Comparison of ENCODE assay signal across 7 mouse cellular contexts in genomic region chr9:40268748-40269102, GRCm38 (mm10). TPM values are rescaled to one million over a fixed set of nuclear protein-coding genes. Genes with fewer than 3 reads are reported as not detected.
DNase-seq lines count a peak whose midpoint lies in the region; ATAC-seq and TF ChIP-seq lines count a peak whose summit lies in the region.

No protein-coding gene starts in this region.

- H3K27me3 ChIP-seq in lung, embryonic 15.5 days = peaks cover 15% of the 10 kb centered on the region
- H3K27me3 ChIP-seq in forebrain, embryonic 16.5 days (replicated peaks; ENCODE audit: control insufficient read depth, insufficient read depth, low read length) = no peaks in the 10 kb centered on the region
- peaks cover 8% of the 10 kb centered on the region for H3K27me3 ChIP-seq in liver, embryonic 14.5 days (ENCODE audit: control insufficient read depth, insufficient read depth, low read length)
- H3K27me3 ChIP-seq in stomach, embryonic 16.5 days (ENCODE audit: control insufficient read depth, insufficient read depth, low read length) = peaks cover 6% of the 10 kb centered on the region; the same call in 1 of the 2 replicates

- peak overlapping the region; percentile 38 for H3K4me3 ChIP-seq in lung, embryonic 15.5 days
- peak overlapping the region; percentile 59 for H3K4me3 ChIP-seq in forebrain, embryonic 16.5 days (replicated peaks; ENCODE audit: low read length)
- no peak overlapping the region for H3K4me3 ChIP-seq in liver, embryonic 14.5 days (ENCODE audit: insufficient read depth in 1 of 2, low read depth in 2 of 2, low read length in 2 of 2)
- H3K4me3 ChIP-seq in stomach, embryonic 16.5 days (replicated peaks; ENCODE audit: low read length) = peak overlapping the region; percentile 36

- ATAC-seq in lung, embryonic 15.5 days (ENCODE audit: borderline replicate concordance, extremely low read depth, low FRiP score, low TSS enrichment) = peak; percentile 56; the same call in 1 of the 2 replicates
- peak; percentile 69; the same call in 1 of the 2 replicates for ATAC-seq in forebrain, embryonic 16.5 days
- no peak for ATAC-seq in liver, embryonic 14.5 days (ENCODE audit: insufficient read depth)
- peak; percentile 25; the same call in 1 of the 2 replicates for ATAC-seq in stomach, embryonic 16.5 days (ENCODE audit: insufficient read depth, low FRiP score)

- H3K9ac ChIP-seq in lung, embryonic 15.5 days = no peak overlapping the region
- peak overlapping the region; percentile 74 for H3K9ac ChIP-seq in forebrain, embryonic 16.5 days (replicated peaks; ENCODE audit: low read depth, low read length)
- no peak overlapping the region for H3K9ac ChIP-seq in liver, embryonic 14.5 days (replicated peaks)
- H3K9ac ChIP-seq in stomach, embryonic 16.5 days (ENCODE audit: low read length) = 0 out of 2 replicates have a peak overlapping the region, but pooled peaks have one; percentile 16

- peaks cover 20% of the 10 kb centered on the region for H3K4me1 ChIP-seq in lung, embryonic 15.5 days
- H3K4me1 ChIP-seq in forebrain, embryonic 16.5 days (replicated peaks; ENCODE audit: control insufficient read depth, insufficient read depth, low read length) = peaks cover 39% of the 10 kb centered on the region
- peaks cover 0 to 2% of the 10 kb centered on the region in 2 experiments; a peak in 1 of 4 replicates for H3K4me1 ChIP-seq in liver, embryonic 14.5 days (replicated peaks; ENCODE audit: control insufficient read depth in 2 of 2, insufficient read depth in 2 of 2, low read length in 1 of 2)
- peaks cover 12% of the 10 kb centered on the region for H3K4me1 ChIP-seq in stomach, embryonic 16.5 days (ENCODE audit: control insufficient read depth, insufficient read depth, low read length)

- WGBS in lung, embryonic 15.5 days = 7% methylated on average over 4 of the region's 4 CpGs
- 0% methylated on average over 4 of the region's 4 CpGs for WGBS in forebrain, embryonic 16.5 days
- 3% methylated on average over 4 of the region's 4 CpGs for WGBS in liver, embryonic 14.5 days (ENCODE audit: insufficient replicate concordance)
- 0% methylated on average over 4 of the region's 4 CpGs for WGBS in stomach, embryonic 16.5 days

- no peaks in the 10 kb centered on the region for H3K36me3 ChIP-seq in lung, embryonic 15.5 days
- no peaks in the 10 kb centered on the region for H3K36me3 ChIP-seq in forebrain, embryonic 16.5 days (ENCODE audit: control insufficient read depth, insufficient read depth)
- no peaks in the 10 kb centered on the region for H3K36me3 ChIP-seq in liver, embryonic 14.5 days (replicated peaks; ENCODE audit: control insufficient read depth, insufficient read depth, low read depth)
- no peaks in the 10 kb centered on the region for H3K36me3 ChIP-seq in stomach, embryonic 16.5 days (ENCODE audit: control insufficient read depth, insufficient read depth, low read length)

- TF ChIP-seq CTCF in liver, embryonic 14.5 days (IDR thresholded peaks at IDR 0.05; ENCODE audit: low read depth) = no peak

- DNase-seq in lung, postnatal 10 days = no peak
- DNase-seq in liver, embryonic 14.5 days (ENCODE audit: low read depth in 3 of 3, low spot score in 3 of 3) = no peak
- DNase-seq in testis, postnatal 10 days (ENCODE audit: low spot score) = no peak
- DNase-seq in adrenal gland, adult 2 months = no peak

- H3K9me3 ChIP-seq in lung, embryonic 15.5 days = no peaks in the 10 kb centered on the region
- no peaks in the 10 kb centered on the region for H3K9me3 ChIP-seq in forebrain, embryonic 16.5 days (ENCODE audit: control insufficient read depth, low read length)
- no peaks in the 10 kb centered on the region for H3K9me3 ChIP-seq in liver, embryonic 14.5 days (ENCODE audit: control insufficient read depth, low read length)
- H3K9me3 ChIP-seq in stomach, embryonic 16.5 days (replicated peaks; ENCODE audit: control insufficient read depth, low read length) = no peaks in the 10 kb centered on the region

- no peak overlapping the region for H3K27ac ChIP-seq in lung, embryonic 15.5 days
- peak overlapping the region; percentile 52 for H3K27ac ChIP-seq in forebrain, embryonic 16.5 days (ENCODE audit: low read length)
- H3K27ac ChIP-seq in liver, embryonic 14.5 days = no peak overlapping the region
- no peak overlapping the region for H3K27ac ChIP-seq in stomach, embryonic 16.5 days (ENCODE audit: low read length)

- TF ChIP-seq EP300 in liver, embryonic 14.5 days (IDR thresholded peaks at IDR 0.05; ENCODE audit: low read depth) = no peak

- H3K4me2 ChIP-seq in lung, embryonic 15.5 days = peak overlapping the region; percentile 72
- peak overlapping the region; percentile 68 for H3K4me2 ChIP-seq in forebrain, embryonic 16.5 days (ENCODE audit: low read length)
- H3K4me2 ChIP-seq in liver, embryonic 14.5 days (ENCODE audit: low read depth) = peak overlapping the region; percentile 23; the same call in 1 of the 2 replicates
- H3K4me2 ChIP-seq in stomach, embryonic 16.5 days (ENCODE audit: low read depth, low read length) = peak overlapping the region; percentile 61

RNA-seq across cellular contexts. Expression of gene Scn3b, which starts 0.3 kb away (rescaled TPM):
- polyA plus RNA-seq in lung, embryonic 15.5 days (2015; fragmentation: Nextera tagmentation; extraction: Ambion mirVana) = 4.8 and 7.5 TPM in 2 replicates
- polyA plus RNA-seq in forebrain, embryonic 16.5 days (2015; fragmentation: Nextera tagmentation; extraction: Ambion mirVana) = 103 and 127 TPM in 2 replicates
- 0.01 and 0.09 TPM in 2 replicates for polyA plus RNA-seq in liver, embryonic 14.5 days (2012; rRNA removed)
- 0.06 TPM in 1 of 2 replicates, not detected in the other for polyA plus RNA-seq in liver, embryonic 14.5 days (2014; fragmentation: Nextera tagmentation; extraction: Ambion mirVana)
- 4.9 and 7.1 TPM in 2 replicates for polyA plus RNA-seq in stomach, embryonic 16.5 days (2015; fragmentation: Nextera tagmentation; extraction: Ambion mirVana)
- total RNA-seq in adrenal gland, adult 2 months (2021) = 1 to 10 TPM; 5.2 to 8.3 TPM
- polyA plus RNA-seq in adrenal gland, adult 2 months (2012; rRNA removed) = 0.88 and 0.90 TPM in 2 replicates

Comparison
In these comparisons a context has a peak if more than half of its experiments do, and no peak if none do; other contexts are left out.
1. H3K4me3 ChIP-seq: peak in lung, embryonic 15.5 days (single experiment), forebrain, embryonic 16.5 days (single experiment) and stomach, embryonic 16.5 days (single experiment); none in liver, embryonic 14.5 days (0 of 2).
2. H3K9ac ChIP-seq: peak in forebrain, embryonic 16.5 days (single experiment) and stomach, embryonic 16.5 days (single experiment); none in lung, embryonic 15.5 days (single experiment) and liver, embryonic 14.5 days (single experiment).
3. RNA of gene Scn3b, which starts 0.3 kb away (polyA plus RNA-seq): 103 to 127 TPM in forebrain, embryonic 16.5 days; 4.8 to 7.5 TPM in lung, embryonic 15.5 days, 4.9 to 7.1 TPM in stomach, embryonic 16.5 days, 0.88 to 0.90 TPM in adrenal gland, adult 2 months and 0.01 to 0.09 TPM in liver, embryonic 14.5 days; every median in the first group is over 10 times any median in the second.
4. Peak in every context shown above with its lines, with median percentiles within 50 percentile points of each other: H3K4me2 ChIP-seq.